Mouse (Mus musculus): ENCODE results near the gene Rep15. TPM values are rescaled to one million over a fixed set of nuclear protein-coding genes. Genes with fewer than 3 reads are reported as not detected.

Gene Rep15
- polyA plus RNA-seq, 1 experiment from 2014 or later, result 10.4 TPM

- no peak for ATAC-seq
- H3K36me3 ChIP-seq (ENCODE audit: control insufficient read depth, insufficient read depth), result peaks cover 57% of the 10 kb centered on the region
- no peak overlapping the region for H3K9ac ChIP-seq (ENCODE audit: low read depth, low read length)
- H3K4me3 ChIP-seq (ENCODE audit: low read depth, low read length), result no peak overlapping the region
- no peaks in the 10 kb centered on the region for H3K9me3 ChIP-seq (ENCODE audit: control insufficient read depth)
- H3K4me2 ChIP-seq (replicated peaks; ENCODE audit: low read depth), result no peak overlapping the region
- WGBS, result 87% methylated on average over 16 of the region's 16 CpGs
- H3K27me3 ChIP-seq (replicated peaks; ENCODE audit: control insufficient read depth, insufficient read depth, low read length), result no peaks in the 10 kb centered on the region
- no peak for TF ChIP-seq CTCF (IDR thresholded peaks at IDR 0.05; ENCODE audit: low read depth)
- no peak overlapping the region for H3K27ac ChIP-seq (ENCODE audit: low read depth, low read length)
- H3K4me1 ChIP-seq (replicated peaks; ENCODE audit: control insufficient read depth, insufficient read depth, low read length), result no peaks in the 10 kb centered on the region
Measured at GRCm38 (mm10) chr6:147022375-147023132, 9.8 kb upstream of the Rep15 start.

DNA sequence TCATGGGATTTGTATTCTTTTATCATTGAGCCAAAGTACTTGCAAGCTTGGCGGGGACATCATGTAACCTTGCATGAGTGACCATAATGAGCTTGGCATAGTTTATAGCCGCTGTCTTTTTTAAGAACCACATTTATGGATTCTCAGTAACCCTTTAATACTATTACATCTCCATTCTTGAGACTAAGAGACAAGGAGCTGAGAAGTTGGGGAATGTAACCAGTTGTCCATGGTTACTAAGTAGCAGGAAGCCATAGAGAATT is 9.3 kb upstream of the Rep15 start:
- no peak for TF ChIP-seq CTCF (IDR thresholded peaks at IDR 0.05; ENCODE audit: low read depth)
- Histone ChIP-seq H3K9me3 (ENCODE audit: control insufficient read depth) (no peaks in the 10 kb centered on the region), H3K36me3 (ENCODE audit: control insufficient read depth, insufficient read depth) (peaks cover 60% of the 10 kb centered on the region), H3K4me2 (replicated peaks; ENCODE audit: low read depth) (no peak overlapping the region), H3K4me3 (ENCODE audit: low read depth, low read length) (no peak overlapping the region), H3K27ac (ENCODE audit: low read depth, low read length) (no peak overlapping the region), H3K27me3 (replicated peaks; ENCODE audit: control insufficient read depth, insufficient read depth, low read length) (no peaks in the 10 kb centered on the region), H3K9ac (ENCODE audit: low read depth, low read length) (no peak overlapping the region), H3K4me1 (replicated peaks; ENCODE audit: control insufficient read depth, insufficient read depth, low read length) (no peaks in the 10 kb centered on the region)
- 93% methylated on average over 2 of the region's 2 CpGs for WGBS
- no peak for ATAC-seq

DNA sequence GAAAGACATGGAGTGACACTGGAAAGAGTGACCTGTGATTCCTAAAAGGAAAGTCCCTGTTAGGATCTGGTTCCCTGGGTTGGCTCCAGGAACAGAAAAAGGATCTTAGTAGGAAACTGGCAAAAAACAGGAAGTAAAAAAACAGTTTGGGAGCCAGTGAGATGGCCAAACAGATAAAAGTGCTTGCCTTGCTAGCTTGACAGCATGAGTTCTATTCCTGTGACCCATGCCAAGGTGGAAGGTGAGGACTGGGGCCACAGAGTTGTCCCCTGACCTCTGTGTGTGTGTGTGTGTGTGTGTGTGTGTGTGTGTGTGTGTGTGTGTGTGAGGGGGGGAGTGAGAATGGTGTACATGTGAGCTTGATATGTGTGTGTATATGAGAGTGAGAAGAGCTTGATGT is 8.8 kb upstream of the Rep15 start:
- no peak for TF ChIP-seq CTCF (IDR thresholded peaks at IDR 0.05; ENCODE audit: low read depth)
- H3K9ac ChIP-seq (ENCODE audit: low read depth, low read length), result no peak overlapping the region
- no peaks in the 10 kb centered on the region for H3K9me3 ChIP-seq (ENCODE audit: control insufficient read depth)
- no peak overlapping the region for H3K27ac ChIP-seq (ENCODE audit: low read depth, low read length)
- H3K27me3 ChIP-seq (replicated peaks; ENCODE audit: control insufficient read depth, insufficient read depth, low read length), result no peaks in the 10 kb centered on the region
- H3K4me3 ChIP-seq (ENCODE audit: low read depth, low read length), result no peak overlapping the region
- no peak for ATAC-seq
- H3K36me3 ChIP-seq (ENCODE audit: control insufficient read depth, insufficient read depth), result peaks cover 56% of the 10 kb centered on the region
- no peak overlapping the region for H3K4me2 ChIP-seq (replicated peaks; ENCODE audit: low read depth)
- H3K4me1 ChIP-seq (replicated peaks; ENCODE audit: control insufficient read depth, insufficient read depth, low read length), result no peaks in the 10 kb centered on the region

GRCm38 (mm10) chr6:147024761-147025160 is 7.6 kb upstream of the Rep15 start:
- 45% methylated on average over 3 of the region's 3 CpGs for WGBS
- no peak for TF ChIP-seq CTCF (IDR thresholded peaks at IDR 0.05; ENCODE audit: low read depth)
- ATAC-seq, result no peak

DNA sequence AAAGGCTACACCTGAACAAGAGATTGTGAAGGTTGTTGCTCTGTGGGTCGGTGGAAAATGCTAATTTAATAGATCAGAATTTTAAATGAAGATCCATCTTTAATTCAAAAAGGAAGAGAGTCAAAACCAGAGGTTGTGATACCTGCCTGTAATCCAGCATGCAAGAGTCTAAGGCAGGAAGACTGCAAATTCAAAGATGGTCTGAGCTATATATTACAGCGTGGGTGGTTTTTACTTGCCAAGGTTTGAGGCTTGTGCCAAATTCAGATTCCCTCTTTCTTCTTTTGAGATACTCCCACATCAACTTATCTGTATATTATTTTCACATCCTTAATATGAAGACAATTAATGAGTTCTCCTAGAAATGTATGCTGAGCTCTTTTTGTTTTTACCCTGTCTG is 4.0 kb upstream of the Rep15 start:
- H3K36me3 ChIP-seq (ENCODE audit: control insufficient read depth, insufficient read depth), result peaks cover 55% of the 10 kb centered on the region

More at GRCm38 (mm10) chr6:147024761-147025160, 7.6 kb upstream of the Rep15 start:
- Histone ChIP-seq H3K9me3 (ENCODE audit: control insufficient read depth) (no peaks in the 10 kb centered on the region), H3K4me3 (ENCODE audit: low read depth, low read length) (no peak overlapping the region), H3K4me1 (replicated peaks; ENCODE audit: control insufficient read depth, insufficient read depth, low read length) (no peaks in the 10 kb centered on the region), H3K36me3 (ENCODE audit: control insufficient read depth, insufficient read depth) (peaks cover 50% of the 10 kb centered on the region), H3K4me2 (replicated peaks; ENCODE audit: low read depth) (no peak overlapping the region), H3K9ac (ENCODE audit: low read depth, low read length) (no peak overlapping the region), H3K27ac (ENCODE audit: low read depth, low read length) (no peak overlapping the region), H3K27me3 (replicated peaks; ENCODE audit: control insufficient read depth, insufficient read depth, low read length) (no peaks in the 10 kb centered on the region)

GRCm38 (mm10) chr6:147029591-147029990 is 2.8 kb upstream of the Rep15 start:
- 90% methylated on average over 9 of the region's 9 CpGs for WGBS

More for the DNA sequence above, 4.0 kb upstream of the Rep15 start:
- no peaks in the 10 kb centered on the region for H3K9me3 ChIP-seq (ENCODE audit: control insufficient read depth)
- no peaks in the 10 kb centered on the region for H3K27me3 ChIP-seq (replicated peaks; ENCODE audit: control insufficient read depth, insufficient read depth, low read length)
- ATAC-seq, result no peak
- no peaks in the 10 kb centered on the region for H3K4me1 ChIP-seq (replicated peaks; ENCODE audit: control insufficient read depth, insufficient read depth, low read length)
- WGBS, result 95% methylated on average over 2 of the region's 2 CpGs
- H3K27ac ChIP-seq (ENCODE audit: low read depth, low read length), result no peak overlapping the region
- TF ChIP-seq CTCF (IDR thresholded peaks at IDR 0.05; ENCODE audit: low read depth), result no peak
- no peak overlapping the region for H3K4me3 ChIP-seq (ENCODE audit: low read depth, low read length)
- no peak overlapping the region for H3K4me2 ChIP-seq (replicated peaks; ENCODE audit: low read depth)
- H3K9ac ChIP-seq (ENCODE audit: low read depth, low read length), result no peak overlapping the region

More at GRCm38 (mm10) chr6:147029591-147029990, 2.8 kb upstream of the Rep15 start:
- H3K4me1 ChIP-seq (replicated peaks; ENCODE audit: control insufficient read depth, insufficient read depth, low read length), result no peaks in the 10 kb centered on the region
- no peak for TF ChIP-seq CTCF (IDR thresholded peaks at IDR 0.05; ENCODE audit: low read depth)
- H3K27ac ChIP-seq (ENCODE audit: low read depth, low read length), result no peak overlapping the region
- ATAC-seq, result no peak
- no peak overlapping the region for H3K4me2 ChIP-seq (replicated peaks; ENCODE audit: low read depth)
- no peaks in the 10 kb centered on the region for H3K9me3 ChIP-seq (ENCODE audit: control insufficient read depth)
- H3K4me3 ChIP-seq (ENCODE audit: low read depth, low read length), result no peak overlapping the region
- no peaks in the 10 kb centered on the region for H3K27me3 ChIP-seq (replicated peaks; ENCODE audit: control insufficient read depth, insufficient read depth, low read length)
- H3K9ac ChIP-seq (ENCODE audit: low read depth, low read length), result no peak overlapping the region
- H3K36me3 ChIP-seq (ENCODE audit: control insufficient read depth, insufficient read depth), result peaks cover 49% of the 10 kb centered on the region
